Mouse (Mus musculus) erythroblast, embryonic 14.5 days (primary cell): Measurements from ENCODE around the gene Irs1.

ENCODE experiments used
- GATA1 ChIP-seq: IDR thresholded peaks from 2 replicates; pipeline ENCODE4 v1.6.1; 2012; ENCODE audit warnings: low read length, inconsistent platforms, mixed read lengths
- TAL1 ChIP-seq: IDR thresholded peaks from 3 replicates; pipeline ENCODE4 v1.6.1; 2012; ENCODE audit warnings: low read length, inconsistent platforms, mixed read lengths

GRCm38 (mm10) chr1:82287052-82287775, 4.0 kb downstream of the Irs1 start:
- TF ChIP-seq GATA1 = no peak
- TF ChIP-seq TAL1 = no peak
